Mouse (Mus musculus): ENCODE results near the gene Zdhhc14.

The Zdhhc14 gene

GRCm38 (mm10) chr17:5744016-5744415, 251.7 kb downstream of the Zdhhc14 start:
- no peak for DNase-seq (ENCODE audit: low read depth)

GRCm38 (mm10) chr17:5746378-5746777, 254.0 kb downstream of the Zdhhc14 start:
- DNase-seq (ENCODE audit: low read depth) = no peak

GRCm38 (mm10) chr17:5747539-5748500, 255.5 kb downstream of the Zdhhc14 start:
- peak; percentile 48 for DNase-seq (ENCODE audit: low read depth)

- DNase-seq (ENCODE audit: low read depth) = peak; percentile 79
Observed at GRCm38 (mm10) chr17:5748501-5748894, 256.1 kb downstream of the Zdhhc14 start.

- DNase-seq (ENCODE audit: low read depth) = no peak
Observed at GRCm38 (mm10) chr17:5750278-5750677, 257.9 kb downstream of the Zdhhc14 start.

GRCm38 (mm10) chr17:5751066-5751465, 258.7 kb downstream of the Zdhhc14 start:
- DNase-seq (ENCODE audit: low read depth) = no peak

- DNase-seq (ENCODE audit: low read depth) = no peak
Observed at GRCm38 (mm10) chr17:5752322-5752715, 260.0 kb downstream of the Zdhhc14 start.

- DNase-seq (ENCODE audit: low read depth) = peak; percentile 41
Observed at GRCm38 (mm10) chr17:5752716-5753585, 260.6 kb downstream of the Zdhhc14 start.

GRCm38 (mm10) chr17:5755489-5755888, 263.1 kb downstream of the Zdhhc14 start:
- DNase-seq (ENCODE audit: low read depth) = no peak

- no peak for DNase-seq (ENCODE audit: low read depth)
Observed at GRCm38 (mm10) chr17:5756065-5756464, 263.7 kb downstream of the Zdhhc14 start.

- no peak for DNase-seq (ENCODE audit: low read depth)
Observed at GRCm38 (mm10) chr17:5756855-5757254, 264.5 kb downstream of the Zdhhc14 start.

GRCm38 (mm10) chr17:5763768-5764167, 271.4 kb downstream of the Zdhhc14 start:
- no peak for DNase-seq (ENCODE audit: low read depth)

- no peak for DNase-seq (ENCODE audit: low read depth)
Observed at GRCm38 (mm10) chr17:5764270-5764669, 271.9 kb downstream of the Zdhhc14 start.

- no peak for DNase-seq (ENCODE audit: low read depth)
Observed at GRCm38 (mm10) chr17:5765746-5766145, 273.4 kb downstream of the Zdhhc14 start.

GRCm38 (mm10) chr17:5768164-5768705, 275.9 kb downstream of the Zdhhc14 start:
- no peak for DNase-seq (ENCODE audit: low read depth)

- no peak for DNase-seq (ENCODE audit: low read depth)
Observed at GRCm38 (mm10) chr17:5768810-5769520, 276.6 kb downstream of the Zdhhc14 start.

- peak; percentile 23 for DNase-seq (ENCODE audit: low read depth)
Observed at GRCm38 (mm10) chr17:5769776-5770175, 277.4 kb downstream of the Zdhhc14 start.

GRCm38 (mm10) chr17:5770265-5771249, 278.2 kb downstream of the Zdhhc14 start:
- no peak for DNase-seq (ENCODE audit: low read depth)

GRCm38 (mm10) chr17:5780213-5780975, 288.0 kb downstream of the Zdhhc14 start:
- DNase-seq (ENCODE audit: low read depth) = no peak

- DNase-seq (ENCODE audit: low read depth) = no peak
Observed at GRCm38 (mm10) chr17:5785238-5785637, 292.9 kb downstream of the Zdhhc14 start.

Measured in naive thymus-derived CD4-positive, alpha-beta T cell, adult 2 months (primary cell).